Mouse (Mus musculus): ENCODE measurements at regions not wholly inside any gene's neighbourhood (a gene's known extent, or its start where the extent isn't known, plus 50 kb on each side); places are given as distances from the start of the nearest gene placed in this dataset.

DNA sequence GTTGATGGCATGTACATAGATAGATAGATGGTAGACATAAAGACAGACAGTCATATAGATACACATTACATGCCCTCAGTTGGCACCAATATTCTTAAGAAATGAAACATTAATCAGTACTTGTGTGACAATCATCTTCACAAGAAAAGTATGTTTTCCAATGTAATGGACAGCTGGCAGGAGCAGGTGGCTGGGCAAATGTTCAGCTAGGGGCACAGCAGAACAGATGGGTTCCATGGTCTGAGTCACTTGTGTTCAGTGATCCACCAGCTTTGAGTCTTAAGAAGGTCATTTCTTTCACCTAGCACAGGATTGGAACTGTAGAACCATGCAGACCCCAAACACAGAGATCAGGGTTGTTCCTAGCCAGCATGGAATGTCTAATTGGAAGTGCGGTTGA lies 2631.2 kb upstream of the 5930422O12Rik start:
- DNase-seq (ENCODE audit: low read depth, low spot score) = no peak

GRCm38 (mm10) chr8:30817028-30817427 lies 2611.5 kb upstream of the 5930422O12Rik start:
- no peak for DNase-seq (ENCODE audit: low read depth, low spot score)

GRCm38 (mm10) chr8:30822835-30823587 lies 2605.5 kb upstream of the 5930422O12Rik start:
- DNase-seq (ENCODE audit: low read depth, low spot score) = no peak

DNA sequence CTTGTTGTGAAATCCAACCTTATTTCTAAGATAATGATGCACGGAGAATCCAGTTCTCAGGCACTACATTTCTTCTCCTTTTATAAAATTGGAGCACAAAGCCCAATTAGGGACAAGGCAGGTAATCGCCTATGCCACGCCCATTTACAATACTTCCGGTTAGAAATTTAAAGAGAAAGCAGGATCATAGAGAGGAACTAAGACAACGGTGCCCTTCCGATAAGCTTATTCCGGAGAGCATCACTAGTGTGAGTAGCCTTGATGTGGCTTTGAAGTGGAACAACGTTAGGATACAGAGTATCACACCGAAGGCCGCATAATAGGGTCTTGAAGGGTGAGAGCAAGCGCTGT lies 2604.9 kb upstream of the 5930422O12Rik start:
- DNase-seq (ENCODE audit: low read depth, low spot score) = no peak

GRCm38 (mm10) chr8:30826021-30826420 lies 2602.5 kb upstream of the 5930422O12Rik start:
- DNase-seq (ENCODE audit: low read depth, low spot score) = no peak

GRCm38 (mm10) chr8:30838056-30838455 lies 2590.5 kb upstream of the 5930422O12Rik start:
- DNase-seq (ENCODE audit: low read depth, low spot score) = no peak

DNA sequence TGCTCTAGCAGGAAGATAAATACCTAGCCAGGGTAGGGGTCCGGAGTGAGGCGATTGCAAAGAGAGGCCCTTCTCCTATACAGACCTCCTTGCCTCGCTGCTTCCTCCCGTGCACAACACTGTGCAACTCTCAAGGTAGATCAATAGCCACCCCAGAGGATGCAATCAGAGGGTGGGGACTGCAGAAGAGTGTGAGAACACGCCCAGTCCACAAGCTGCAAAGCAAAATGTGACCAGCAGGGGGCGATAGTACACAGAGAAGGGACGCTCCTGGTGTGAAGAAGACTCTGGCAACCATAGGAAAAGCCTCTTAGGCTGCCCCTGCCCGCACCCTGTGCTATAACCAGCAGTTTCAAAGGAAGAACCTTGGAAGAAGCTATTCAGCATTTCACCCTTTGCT lies 2588.4 kb upstream of the 5930422O12Rik start:
- peak; percentile 91 for DNase-seq (ENCODE audit: low read depth, low spot score)

GRCm38 (mm10) chr8:30863017-30863416 lies 2565.5 kb upstream of the 5930422O12Rik start:
- DNase-seq (ENCODE audit: low read depth, low spot score) = no peak

DNA sequence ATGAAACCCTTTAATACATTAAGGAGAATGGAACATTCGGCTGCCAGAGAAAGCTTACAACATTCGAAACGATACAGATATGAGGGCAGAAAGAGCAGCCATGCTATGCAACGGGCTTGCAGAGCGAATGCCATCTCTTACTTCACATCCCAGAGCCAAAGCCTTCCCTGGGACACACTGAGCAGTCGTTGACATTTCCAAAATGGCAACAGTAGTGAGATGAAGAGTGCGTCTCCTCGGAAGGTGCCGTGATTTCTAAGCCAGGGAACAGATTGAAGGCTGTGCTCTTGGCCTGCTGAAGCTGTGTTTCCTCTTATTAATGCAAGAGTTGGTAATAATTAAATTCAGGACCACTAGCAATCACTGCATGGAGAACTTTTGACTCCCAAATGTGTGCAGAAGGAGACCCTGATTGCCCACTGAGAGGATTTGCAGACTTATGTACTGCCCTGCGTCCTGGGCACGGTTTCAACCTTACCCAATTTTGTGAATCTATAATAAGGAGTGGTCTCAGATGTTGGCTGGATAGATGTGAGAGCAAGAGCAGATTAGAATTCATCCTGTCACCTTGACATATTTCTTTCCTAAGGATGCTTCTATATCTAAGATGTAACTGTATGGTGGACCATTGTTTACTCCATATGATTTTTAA lies 2522.3 kb upstream of the 5930422O12Rik start:
- no peak for DNase-seq (ENCODE audit: low read depth, low spot score)

DNA sequence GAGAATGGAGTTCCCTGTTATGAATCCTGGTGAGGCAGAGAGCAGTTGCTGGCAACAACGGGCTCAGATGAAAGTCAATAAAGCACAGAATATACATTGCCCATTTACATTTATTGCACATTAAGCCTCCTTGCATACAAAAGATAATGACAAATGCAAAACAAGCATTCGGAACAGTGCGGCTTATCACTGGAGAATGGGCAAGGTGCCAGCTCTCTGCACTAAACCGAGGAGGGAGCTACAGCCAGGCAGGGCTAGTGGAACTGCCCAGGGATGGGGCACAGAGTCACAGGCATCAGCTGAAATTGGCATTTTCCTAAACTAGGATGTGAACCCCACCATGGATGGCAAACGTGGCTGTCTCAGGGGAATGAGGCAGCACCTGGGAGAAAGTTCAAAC lies 2514.8 kb upstream of the 5930422O12Rik start:
- DNase-seq (ENCODE audit: low read depth, low spot score) = no peak

- DNase-seq (ENCODE audit: low read depth, low spot score) = no peak
Measured at GRCm38 (mm10) chr8:30915127-30915526, 2513.4 kb upstream of the 5930422O12Rik start.

DNA sequence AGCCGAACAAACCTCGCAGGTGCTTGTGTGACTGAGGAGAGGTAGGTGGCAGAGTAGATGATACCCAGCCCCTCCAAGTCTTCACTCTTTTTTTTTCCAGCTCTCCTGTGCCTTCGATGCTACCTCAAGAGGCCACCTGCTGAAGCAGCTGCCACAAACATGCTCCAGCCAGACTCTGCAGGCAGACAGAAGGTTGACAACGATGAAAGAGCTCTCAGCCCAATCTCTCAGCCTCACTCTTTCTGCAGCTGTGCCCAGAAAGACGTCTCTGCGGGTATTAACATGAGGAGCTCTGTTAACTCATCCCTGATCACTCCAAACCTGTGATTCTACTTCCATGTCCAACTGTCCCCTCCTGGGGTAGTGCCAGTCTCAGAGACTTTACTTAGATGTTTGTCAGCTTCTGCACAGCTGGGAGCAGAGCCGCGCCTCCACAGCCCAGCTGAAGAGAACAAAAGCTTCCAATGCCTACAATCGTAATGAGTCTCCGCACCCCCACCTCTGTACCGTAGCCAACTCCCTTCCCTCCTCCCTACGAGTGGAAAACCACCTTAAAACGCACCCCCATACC lies 2512.8 kb upstream of the 5930422O12Rik start:
- DNase-seq (ENCODE audit: low read depth, low spot score) = peak; percentile 40

DNA sequence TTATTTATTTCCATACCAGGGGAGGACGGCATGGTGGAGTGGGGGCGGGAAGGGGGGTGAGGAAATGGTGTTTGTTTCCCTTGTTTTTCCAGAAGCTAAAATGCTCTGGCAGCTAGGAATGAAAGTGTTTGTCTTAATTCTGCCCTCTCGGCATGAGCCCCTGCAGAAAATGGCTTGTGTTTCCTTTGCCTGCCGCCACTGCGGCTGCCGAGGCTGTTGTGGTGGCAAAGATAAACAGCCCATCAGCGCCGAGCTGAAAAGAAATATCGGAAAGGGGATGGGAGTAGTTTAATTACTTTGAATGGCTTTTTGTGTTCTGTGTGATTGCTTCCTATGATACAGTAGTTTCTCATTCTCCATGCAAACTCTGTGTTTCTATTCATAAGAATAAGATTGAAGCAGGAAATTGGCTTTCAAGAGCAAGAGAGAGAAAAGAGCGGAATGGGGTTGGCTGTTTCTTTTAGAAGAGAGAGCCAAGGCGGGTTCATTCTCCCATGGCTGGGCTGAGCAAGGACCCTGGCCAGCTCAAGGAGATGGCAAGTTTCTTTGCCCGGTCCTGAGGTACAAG lies 2512.2 kb upstream of the 5930422O12Rik start:
- no peak for DNase-seq (ENCODE audit: low read depth, low spot score)

DNA sequence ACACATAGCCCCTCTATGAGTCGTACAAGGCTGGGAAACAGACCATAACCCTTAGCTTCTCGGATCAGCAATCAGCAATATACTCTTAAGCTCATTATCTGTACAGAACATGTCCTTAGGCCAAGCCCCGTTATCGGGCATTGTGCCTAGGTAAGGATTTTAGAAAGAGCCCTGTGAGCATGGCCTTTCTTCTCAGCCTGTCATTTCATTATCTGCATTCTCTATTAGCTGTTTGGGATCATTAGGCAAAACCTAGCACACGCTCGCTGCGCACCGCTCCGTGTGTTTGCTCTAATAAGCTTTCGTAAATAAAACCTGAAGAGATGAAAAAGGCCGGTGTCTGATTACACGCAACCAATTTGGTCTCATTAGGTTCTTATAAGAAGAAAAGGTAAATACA lies 2507.1 kb upstream of the 5930422O12Rik start:
- no peak for DNase-seq (ENCODE audit: low read depth, low spot score)

GRCm38 (mm10) chr8:30923301-30924159 lies 2505.0 kb upstream of the 5930422O12Rik start:
- peak; percentile 83 for DNase-seq (ENCODE audit: low read depth, low spot score)

- no peak for DNase-seq (ENCODE audit: low read depth, low spot score)
Measured at GRCm38 (mm10) chr8:30924160-30924534, 2504.4 kb upstream of the 5930422O12Rik start.

- DNase-seq (ENCODE audit: low read depth, low spot score) = no peak
Measured at GRCm38 (mm10) chr8:30924656-30925055, 2503.9 kb upstream of the 5930422O12Rik start.

DNA sequence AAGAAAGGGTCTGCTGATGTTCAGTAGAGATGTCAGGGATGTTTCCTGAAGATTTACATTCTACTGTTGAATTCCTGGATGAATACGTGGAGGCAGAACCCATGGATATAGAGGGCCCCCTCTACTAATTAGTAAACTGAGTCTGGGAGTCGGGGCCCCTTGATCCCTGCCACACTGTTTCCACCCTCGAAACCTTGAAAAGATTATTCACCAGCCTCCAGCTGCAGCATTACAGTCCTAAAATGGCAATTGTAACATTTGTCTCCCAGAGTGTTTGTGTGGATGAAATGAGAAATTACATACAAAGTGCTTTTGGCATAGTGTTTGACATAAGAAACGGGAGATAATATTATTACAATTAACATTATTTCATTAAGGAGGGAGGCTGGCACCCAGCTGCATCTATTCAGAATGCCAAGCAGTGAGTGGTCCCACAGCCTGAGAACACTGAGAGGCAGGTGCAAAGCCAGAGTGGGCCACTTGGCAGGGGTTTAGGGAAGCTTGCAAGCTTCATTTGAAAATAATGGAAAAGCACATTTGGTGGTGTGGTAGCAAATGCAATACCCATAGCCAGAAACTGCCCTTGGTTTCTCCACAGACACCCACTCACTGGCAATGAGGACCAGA lies 2490.9 kb upstream of the 5930422O12Rik start:
- DNase-seq (ENCODE audit: low read depth, low spot score) = no peak

GRCm38 (mm10) chr8:30940901-30941300 lies 2487.6 kb upstream of the 5930422O12Rik start:
- no peak for DNase-seq (ENCODE audit: low read depth, low spot score)

DNA sequence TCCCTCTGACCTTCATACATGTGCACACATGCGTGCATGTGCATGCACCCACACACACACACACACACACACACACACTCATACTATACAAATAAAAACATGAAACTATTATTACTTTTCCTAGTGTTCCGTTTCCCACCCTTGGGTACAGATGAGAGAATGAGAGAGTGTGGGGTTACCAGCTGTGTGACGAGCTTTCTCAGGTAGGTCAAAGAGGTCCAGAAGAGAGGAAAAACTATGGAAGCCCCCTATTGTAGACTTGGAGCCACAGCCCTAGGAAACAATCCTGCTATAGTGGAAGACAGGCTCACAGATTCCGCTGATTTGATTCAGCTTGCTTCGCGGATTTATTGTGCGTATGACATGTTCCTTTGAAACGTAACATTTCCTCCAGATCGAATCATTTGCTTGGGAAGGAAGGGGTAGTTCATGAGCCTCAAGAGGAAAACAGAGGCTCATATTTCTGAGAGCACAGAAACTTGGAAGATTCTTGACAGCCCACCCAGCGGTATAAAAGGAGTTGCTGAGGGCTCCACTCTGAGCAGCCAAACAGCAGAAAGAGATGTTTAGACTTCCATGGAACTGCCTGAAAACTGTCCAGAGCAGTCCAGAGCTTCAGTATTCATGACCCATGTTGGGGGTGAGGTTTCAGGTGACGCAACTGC lies 2486.9 kb upstream of the 5930422O12Rik start:
- DNase-seq (ENCODE audit: low read depth, low spot score) = no peak
